Mouse (Mus musculus) ES-E14 (cell line): ENCODE data around the gene Wdr6. TPM values are rescaled to one million over a fixed set of nuclear protein-coding genes. Genes with fewer than 3 reads are reported as not detected.

ENCODE experiments used
- DNase-seq: peaks from one replicate; pipeline ENCODE4 v3.0.0-alpha.2; 2013; ENCODE audit warnings: low read depth, low spot score
- H3K27ac ChIP-seq: 2 replicates; pipeline ENCODE4 v1.5.1; 2012; ENCODE audit warnings: low read depth, mild to moderate bottlenecking, low read length, moderate library complexity, mixed read lengths; ENCODE audit not compliant: poor library complexity, insufficient read depth, severe bottlenecking
- H3K36me3 ChIP-seq: 2 replicates; pipeline ENCODE4 v1.6.1; 2012; ENCODE audit warnings: mild to moderate bottlenecking, low read length, moderate library complexity, mixed read lengths; ENCODE audit not compliant: control insufficient read depth, poor library complexity, insufficient read depth, severe bottlenecking
- H3K4me1 ChIP-seq, 2 experiments: fragments of 150-350 bp in 1 of 2; sonication (generic) in 1 of 2; 2 replicates each; pipeline ENCODE4 v1.6.1; 2012; ENCODE audit warnings: low read length in 2 of 2, mild to moderate bottlenecking in 1 of 2, mixed read lengths in 1 of 2; ENCODE audit not compliant: control insufficient read depth in 2 of 2, insufficient read depth in 2 of 2, poor library complexity in 1 of 2
- H3K4me3 ChIP-seq, 2 experiments: fragments of 150-350 bp in 1 of 2; sonication (generic) in 1 of 2; 2 replicates each; pipeline ENCODE4 v1.5.1; 2012; ENCODE audit warnings: low read length in 2 of 2, low read depth in 1 of 2, mild to moderate bottlenecking in 1 of 2, mixed read lengths in 1 of 2; ENCODE audit not compliant: insufficient read depth in 1 of 2, poor library complexity in 1 of 2, severe bottlenecking in 1 of 2
- H3K9ac ChIP-seq: 2 replicates; pipeline ENCODE4 v1.6.1; 2012; ENCODE audit warnings: low read depth, mild to moderate bottlenecking, low read length, mixed read lengths; ENCODE audit not compliant: poor library complexity, insufficient read depth, severe bottlenecking
- H3K9me3 ChIP-seq: fragments of 150-350 bp; sonication (generic); 2 replicates; pipeline ENCODE4 v1.6.1; 2012; ENCODE audit warnings: low read depth, mild to moderate bottlenecking, low read length; ENCODE audit not compliant: control insufficient read depth, insufficient read depth
- CHD2 ChIP-seq: IDR thresholded peaks from 2 replicates; pipeline ENCODE4 v1.6.1; 2014; ENCODE audit warnings: mild to moderate bottlenecking, low read depth, low read length, inconsistent platforms
- HCFC1 ChIP-seq: IDR thresholded peaks from 2 replicates; pipeline ENCODE4 v1.6.1; 2012; ENCODE audit warnings: low read length, inconsistent platforms, borderline replicate concordance; ENCODE audit not compliant: insufficient read depth
- MAFK ChIP-seq: IDR thresholded peaks from 2 replicates; pipeline ENCODE4 v1.6.1; 2014; ENCODE audit warnings: mild to moderate bottlenecking, low read depth, low read length, inconsistent platforms; ENCODE audit not compliant: insufficient read depth
- ZC3H11A ChIP-seq: IDR thresholded peaks from 2 replicates; pipeline ENCODE4 v1.6.1; 2012; ENCODE audit warnings: low read depth, mild to moderate bottlenecking, inconsistent platforms, low read length, borderline replicate concordance
- ZNF384 ChIP-seq: IDR thresholded peaks from 2 replicates; pipeline ENCODE4 v1.6.1; 2012; ENCODE audit warnings: low read depth, low read length, inconsistent platforms
- in situ Hi-C, 2 experiments: fragments of 600-800 bp; cut with MboI; formaldehyde crosslinking; loops; one replicate each; pipeline ENCODE4 v1.15.1; 2025; ENCODE audit warnings: low sequenced_read_pairs in 2 of 2, inconsistent platforms in 1 of 2; ENCODE audit not compliant: unreplicated experiment in 2 of 2
- total RNA-seq: library from RNA; depleted of rRNA; stranded (reverse); fragments of 300-350 nt; gene quantifications from 2 replicates; pipeline ENCODE4 v1.2.3, GENCODE M21; 2012

Wdr6 gene
- total RNA-seq, 1 experiment, result 78.8 TPM

DNA sequence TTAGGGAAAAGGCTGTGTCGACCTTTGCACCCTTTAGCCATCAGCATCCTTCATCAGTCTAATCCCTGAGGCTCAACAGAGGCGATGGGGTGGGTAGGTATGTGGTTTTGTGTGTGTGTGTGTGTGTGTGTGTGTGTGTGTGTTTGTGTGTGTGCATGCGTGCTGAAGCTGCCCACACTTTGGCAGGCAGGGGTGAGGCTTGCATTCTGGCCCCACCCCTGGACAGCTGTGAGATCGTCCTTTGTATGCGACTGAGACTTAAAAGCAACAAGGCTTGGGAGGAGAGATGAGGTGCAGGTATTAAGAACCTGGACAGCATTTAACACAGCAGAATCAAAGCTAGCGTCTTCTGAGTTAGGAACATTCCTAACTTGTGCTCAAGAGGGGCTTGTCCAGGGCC lies 1.5 kb downstream of the Wdr6 start:
- H3K9me3 ChIP-seq, result no peaks in the 10 kb centered on the region
- TF ChIP-seq CHD2 (no peak), ZNF384 (no peak), HCFC1 (no peak), MAFK (no peak), ZC3H11A (no peak)
- peaks cover 6 to 43% of the 10 kb centered on the region in 2 experiments; a peak in 3 of 4 replicates for H3K4me1 ChIP-seq
- DNase-seq, result no peak
- peaks cover 22% of the 10 kb centered on the region for H3K36me3 ChIP-seq
- H3K27ac ChIP-seq, result no peak overlapping the region
- 0 out of 4 replicates have a peak overlapping the region, but pooled peaks of 1 of the 2 experiments have one; percentile 76 for H3K4me3 ChIP-seq
- H3K9ac ChIP-seq, result no peak overlapping the region
- in situ Hi-C loops, result no loop called here

- no peak for TF ChIP-seq HCFC1
- TF ChIP-seq MAFK, result no peak
- TF ChIP-seq ZC3H11A, result no peak
- no peak for TF ChIP-seq CHD2
- no peak for TF ChIP-seq ZNF384
- no peak overlapping the region for H3K9ac ChIP-seq
- H3K27ac ChIP-seq, result no peak overlapping the region
- H3K4me1 ChIP-seq, result peaks cover 6 to 50% of the 10 kb centered on the region in 2 experiments; a peak in 3 of 4 replicates
- H3K4me3 ChIP-seq, result 0 out of 4 replicates have a peak overlapping the region, but pooled peaks of 1 of the 2 experiments have one; percentile 17
- in situ Hi-C loops, result no loop called here
- DNase-seq, result no peak
- H3K36me3 ChIP-seq, result peaks cover 35% of the 10 kb centered on the region
- H3K9me3 ChIP-seq, result no peaks in the 10 kb centered on the region
These were observed 2.9 kb downstream of the Wdr6 start for GRCm38 (mm10) chr9:108575321-108576297.

GRCm38 (mm10) chr9:108574921-108575320 lies 3.6 kb downstream of the Wdr6 start:
- no peak for DNase-seq
- TF ChIP-seq ZNF384 (no peak), MAFK (no peak), ZC3H11A (no peak), HCFC1 (no peak), CHD2 (no peak)
- Histone ChIP-seq H3K9ac (no peak overlapping the region), H3K9me3 (no peaks in the 10 kb centered on the region), H3K27ac (no peak overlapping the region), H3K4me3 (0 out of 4 replicates have a peak overlapping the region, but pooled peaks of 1 of the 2 experiments have one; percentile 17), H3K36me3 (peaks cover 35% of the 10 kb centered on the region), H3K4me1 (peaks cover 6 to 49% of the 10 kb centered on the region in 2 experiments; a peak in 3 of 4 replicates)
- in situ Hi-C loops, result no loop called here

- peak overlapping the region; percentile 17; the same call in 1 of the 2 replicates for H3K9ac ChIP-seq
These were observed 4.5 kb downstream of the Wdr6 start for GRCm38 (mm10) chr9:108573774-108574690.

More at GRCm38 (mm10) chr9:108573774-108574690, 4.5 kb downstream of the Wdr6 start:
- peak overlapping the region; percentile 29; the same call in 1 of the 2 replicates for H3K27ac ChIP-seq
- peak overlapping the region; percentile 2 to 9; a peak in 1 of 4 replicates for H3K4me3 ChIP-seq
- H3K9me3 ChIP-seq, result no peaks in the 10 kb centered on the region
- TF ChIP-seq MAFK (no peak), ZC3H11A (no peak), ZNF384 (no peak), CHD2 (no peak), HCFC1 (no peak)
- peaks cover 35% of the 10 kb centered on the region for H3K36me3 ChIP-seq
- in situ Hi-C loops, result no loop called here
- H3K4me1 ChIP-seq, result peaks cover 4 to 41% of the 10 kb centered on the region in 2 experiments; a peak in 3 of 4 replicates
- peak; percentile 82 for DNase-seq
